Mouse (Mus musculus): ENCODE measurements around the gene 2010111I01Rik. TPM values are rescaled to one million over a fixed set of nuclear protein-coding genes. Genes with fewer than 3 reads are reported as not detected.

Gene 2010111I01Rik
- polyA plus RNA-seq, 1 experiment from 2014 or later = 23.5 TPM

DNA sequence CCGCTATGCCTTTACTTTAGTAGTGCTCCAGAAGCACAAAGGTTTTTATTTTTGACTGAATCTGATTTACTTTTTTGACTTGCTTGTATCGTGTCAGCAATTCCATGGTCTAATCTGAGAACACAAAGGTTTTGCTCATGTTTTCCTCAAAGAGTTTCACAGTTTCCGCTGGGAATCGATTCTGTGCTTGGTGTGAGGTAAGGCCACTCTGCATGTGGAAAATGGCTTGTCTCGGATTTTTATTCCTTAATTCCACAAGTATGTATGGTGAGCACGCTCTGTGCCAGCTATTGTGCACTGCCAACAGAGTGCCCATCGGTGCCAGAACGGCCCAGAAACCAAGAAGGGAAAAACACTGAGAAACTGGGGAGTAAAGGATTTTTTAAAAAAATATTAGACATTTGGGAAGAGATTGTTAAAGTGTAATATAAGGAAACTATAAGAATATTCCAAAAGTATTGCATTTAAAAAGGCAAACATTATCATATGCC is 132.8 kb downstream of the 2010111I01Rik start:
- no peak overlapping the region for H3K9ac ChIP-seq (ENCODE audit: low read length)
- H3K27me3 ChIP-seq (replicated peaks; ENCODE audit: control insufficient read depth, insufficient read depth, low read length) = 0 out of 2 replicates have a peak, but pooled peaks cover 6% of the 10 kb centered on the region
- WGBS = 88% methylated on average over 8 of the region's 8 CpGs
- no peak for DNase-seq (ENCODE audit: low spot score)
- no peaks in the 10 kb centered on the region for H3K36me3 ChIP-seq (ENCODE audit: control insufficient read depth, insufficient read depth, low read length)
- no peak overlapping the region for H3K4me2 ChIP-seq (ENCODE audit: low read length)
- no peak overlapping the region for H3K27ac ChIP-seq (ENCODE audit: low read depth, low read length)
- no peak for ATAC-seq
- no peak overlapping the region for H3K4me3 ChIP-seq (ENCODE audit: low read depth, low read length)
- H3K4me1 ChIP-seq (ENCODE audit: control insufficient read depth, insufficient read depth, low read length) = 0 out of 2 replicates have a peak, but pooled peaks cover 4% of the 10 kb centered on the region
- H3K9me3 ChIP-seq (replicated peaks; ENCODE audit: control insufficient read depth, low read length) = no peaks in the 10 kb centered on the region

DNA sequence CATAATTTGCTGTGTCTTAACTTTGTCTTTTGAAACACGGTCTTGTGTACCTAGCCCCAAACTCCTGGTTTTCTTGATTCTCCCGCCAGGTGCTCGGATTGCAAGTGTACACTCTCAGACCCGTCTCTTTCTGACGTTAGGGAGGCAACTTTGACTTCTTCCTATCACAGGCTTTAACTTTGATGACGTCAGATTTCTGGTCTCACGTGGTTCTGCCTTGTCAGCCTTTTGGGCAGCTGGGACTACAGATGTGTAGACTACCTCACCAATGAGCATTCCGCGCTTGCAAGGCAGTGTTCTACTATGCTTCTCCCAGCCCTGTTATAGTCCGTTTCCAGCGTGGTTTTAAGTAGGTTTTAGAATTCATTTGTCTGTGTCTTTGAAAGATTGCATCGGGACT is 137.1 kb downstream of the 2010111I01Rik start:
- H3K27ac ChIP-seq (ENCODE audit: low read depth, low read length) = no peak overlapping the region
- H3K27me3 ChIP-seq (replicated peaks; ENCODE audit: control insufficient read depth, insufficient read depth, low read length) = 0 out of 2 replicates have a peak, but pooled peaks cover 6% of the 10 kb centered on the region
- 81% methylated on average over 12 of the region's 12 CpGs for WGBS
- H3K4me2 ChIP-seq (ENCODE audit: low read length) = no peak overlapping the region
- no peaks in the 10 kb centered on the region for H3K36me3 ChIP-seq (ENCODE audit: control insufficient read depth, insufficient read depth, low read length)
- H3K4me1 ChIP-seq (ENCODE audit: control insufficient read depth, insufficient read depth, low read length) = no peaks in the 10 kb centered on the region
- DNase-seq (ENCODE audit: low spot score) (no peak), ATAC-seq (no peak)
- no peak overlapping the region for H3K4me3 ChIP-seq (ENCODE audit: low read depth, low read length)
- H3K9me3 ChIP-seq (replicated peaks; ENCODE audit: control insufficient read depth, low read length) = no peaks in the 10 kb centered on the region
- H3K9ac ChIP-seq (ENCODE audit: low read length) = no peak overlapping the region

DNA sequence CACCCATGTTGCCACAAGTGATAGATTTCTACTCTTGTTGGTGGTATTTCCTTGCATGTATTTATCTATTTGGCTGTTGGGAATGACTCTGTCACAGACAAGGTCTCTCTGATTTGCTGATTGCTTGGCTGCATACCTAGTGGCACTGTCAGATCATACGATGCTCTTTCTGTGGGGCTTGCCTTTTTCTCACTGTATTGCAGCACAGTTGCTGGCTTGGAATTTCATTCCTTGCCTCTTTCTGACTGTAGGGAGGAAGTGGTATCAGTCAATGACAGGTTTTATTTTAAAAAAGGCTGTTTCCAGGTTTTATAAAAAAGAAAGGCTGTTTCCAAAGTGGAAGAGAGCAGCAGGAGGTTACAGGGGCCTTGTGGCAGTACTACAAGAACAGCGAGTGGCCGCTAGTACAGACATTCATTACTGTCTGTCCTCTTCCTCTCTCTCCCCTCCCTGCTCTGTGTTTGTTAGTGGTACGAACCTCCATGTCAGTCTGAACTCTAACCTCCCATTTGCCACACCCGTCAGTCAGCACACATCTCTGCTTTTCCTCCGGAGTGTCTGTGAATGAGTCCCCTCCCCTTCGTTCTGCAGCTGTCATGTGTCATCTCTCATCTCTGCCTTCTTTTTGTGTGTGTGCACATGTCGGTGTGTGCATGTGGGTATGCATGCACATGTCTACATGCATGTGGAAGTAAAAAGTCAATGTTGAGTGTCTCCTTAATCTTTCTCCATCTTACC is 138.3 kb downstream of the 2010111I01Rik start:
- H3K4me1 ChIP-seq (ENCODE audit: control insufficient read depth, insufficient read depth, low read length) = no peaks in the 10 kb centered on the region
- no peak overlapping the region for H3K4me3 ChIP-seq (ENCODE audit: low read depth, low read length)
- H3K27ac ChIP-seq (ENCODE audit: low read depth, low read length) = no peak overlapping the region
- 0 out of 2 replicates have a peak, but pooled peaks cover 5% of the 10 kb centered on the region for H3K27me3 ChIP-seq (replicated peaks; ENCODE audit: control insufficient read depth, insufficient read depth, low read length)
- 80% methylated on average over 8 of the region's 8 CpGs for WGBS
- H3K9me3 ChIP-seq (replicated peaks; ENCODE audit: control insufficient read depth, low read length) = no peaks in the 10 kb centered on the region
- DNase-seq (ENCODE audit: low spot score) (no peak), ATAC-seq (no peak)
- H3K36me3 ChIP-seq (ENCODE audit: control insufficient read depth, insufficient read depth, low read length) = no peaks in the 10 kb centered on the region
- H3K9ac ChIP-seq (ENCODE audit: low read length) = no peak overlapping the region
- H3K4me2 ChIP-seq (ENCODE audit: low read length) = no peak overlapping the region

DNA sequence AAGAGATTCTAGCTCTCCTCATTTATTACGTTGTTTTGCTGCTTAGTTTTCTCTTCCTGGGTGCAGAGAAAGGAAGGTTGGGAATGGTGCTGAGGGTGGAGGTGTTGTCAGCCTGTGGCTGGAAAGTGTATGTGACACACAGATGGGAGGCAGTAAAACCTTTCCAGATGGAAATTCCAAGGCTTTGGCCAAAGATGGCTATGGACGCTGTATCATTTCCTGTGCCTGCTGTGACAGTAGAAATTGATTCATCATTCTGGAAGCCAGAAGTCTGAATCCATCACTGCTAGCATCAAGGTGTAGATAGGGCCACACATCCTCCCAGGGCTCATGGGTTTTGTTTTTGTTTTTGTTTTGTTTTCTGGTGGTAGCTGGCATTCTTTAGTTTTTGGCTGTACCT is 141.9 kb downstream of the 2010111I01Rik start:
- H3K36me3 ChIP-seq (ENCODE audit: control insufficient read depth, insufficient read depth, low read length) = no peaks in the 10 kb centered on the region
- H3K4me3 ChIP-seq (ENCODE audit: low read depth, low read length) = no peak overlapping the region
- no peak overlapping the region for H3K4me2 ChIP-seq (ENCODE audit: low read length)
- ATAC-seq = no peak
- H3K27me3 ChIP-seq (replicated peaks; ENCODE audit: control insufficient read depth, insufficient read depth, low read length) = no peaks in the 10 kb centered on the region
- WGBS = 95% methylated on average over 2 of the region's 2 CpGs
- no peak for DNase-seq (ENCODE audit: low spot score)
- no peaks in the 10 kb centered on the region for H3K4me1 ChIP-seq (ENCODE audit: control insufficient read depth, insufficient read depth, low read length)
- H3K9me3 ChIP-seq (replicated peaks; ENCODE audit: control insufficient read depth, low read length) = no peaks in the 10 kb centered on the region
- H3K9ac ChIP-seq (ENCODE audit: low read length) = no peak overlapping the region
- no peak overlapping the region for H3K27ac ChIP-seq (ENCODE audit: low read depth, low read length)

DNA sequence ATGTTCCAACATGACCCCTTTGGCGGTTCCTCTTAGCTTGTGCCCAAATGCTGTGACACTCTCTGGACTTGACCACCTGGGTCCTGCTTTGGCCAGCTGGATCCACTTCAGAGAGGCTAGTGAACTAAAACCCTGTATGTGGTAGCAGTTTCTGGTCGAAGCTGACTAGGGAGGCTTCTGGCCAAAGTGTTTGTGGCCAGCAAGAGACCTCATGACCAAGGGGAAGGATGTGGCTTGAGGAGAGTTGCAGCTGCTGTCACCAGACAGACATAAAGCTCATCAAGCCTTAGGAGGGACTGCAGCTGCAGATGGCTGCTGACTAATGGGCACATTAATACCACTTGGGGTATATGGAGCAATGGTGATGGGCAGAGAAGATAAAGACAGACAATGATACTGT is 143.9 kb downstream of the 2010111I01Rik start:
- Histone ChIP-seq H3K9ac (ENCODE audit: low read length) (no peak overlapping the region), H3K9me3 (replicated peaks; ENCODE audit: control insufficient read depth, low read length) (no peaks in the 10 kb centered on the region), H3K36me3 (ENCODE audit: control insufficient read depth, insufficient read depth, low read length) (no peaks in the 10 kb centered on the region), H3K4me1 (ENCODE audit: control insufficient read depth, insufficient read depth, low read length) (0 out of 2 replicates have a peak, but pooled peaks cover 3% of the 10 kb centered on the region), H3K4me2 (ENCODE audit: low read length) (no peak overlapping the region), H3K4me3 (ENCODE audit: low read depth, low read length) (no peak overlapping the region), H3K27ac (ENCODE audit: low read depth, low read length) (no peak overlapping the region), H3K27me3 (replicated peaks; ENCODE audit: control insufficient read depth, insufficient read depth, low read length) (no peaks in the 10 kb centered on the region)
- ATAC-seq = no peak
- 68% methylated on average over 2 of the region's 2 CpGs for whole genome bisulfite sequencing
- no peak for DNase-seq (ENCODE audit: low spot score)

DNA sequence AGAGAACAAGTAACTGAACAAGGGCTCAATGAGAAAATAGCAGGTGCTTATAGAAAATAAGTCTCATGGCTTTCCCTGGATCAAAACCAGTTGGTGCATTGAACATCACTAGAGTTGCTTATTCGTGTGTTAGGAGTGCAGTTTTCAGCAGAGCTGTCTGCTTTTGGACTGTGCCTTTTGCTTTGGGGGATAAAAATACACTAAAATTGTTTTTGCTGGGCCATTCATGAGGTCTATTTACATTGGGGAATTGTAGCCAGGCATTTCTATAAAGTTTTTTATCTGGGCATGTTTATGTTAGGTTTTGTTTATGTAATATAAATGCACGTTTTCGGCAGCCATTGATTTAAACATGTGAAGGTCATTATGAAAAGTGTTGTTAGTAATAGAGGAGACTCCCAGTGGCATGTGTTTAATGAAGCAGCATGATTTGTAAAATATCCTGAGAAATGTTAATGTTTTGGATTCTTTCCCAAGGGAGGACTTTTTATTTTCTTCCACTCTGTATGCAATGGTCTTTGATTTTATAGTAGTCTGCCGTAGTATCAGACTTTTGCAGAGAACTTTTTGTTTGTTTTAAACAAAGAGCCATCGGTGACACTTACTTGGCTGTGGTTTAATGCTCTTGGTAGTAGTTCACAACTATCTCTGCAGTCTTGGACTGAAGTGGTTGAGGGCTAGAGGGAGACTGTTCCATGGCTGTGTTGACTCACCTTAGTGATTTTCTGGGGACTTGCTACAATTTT is 146.8 kb downstream of the 2010111I01Rik start:
- H3K4me1 ChIP-seq (ENCODE audit: control insufficient read depth, insufficient read depth, low read length) = 0 out of 2 replicates have a peak, but pooled peaks cover 5% of the 10 kb centered on the region
- ATAC-seq = no peak
- WGBS = 64% methylated on average over 5 of the region's 5 CpGs
- no peaks in the 10 kb centered on the region for H3K36me3 ChIP-seq (ENCODE audit: control insufficient read depth, insufficient read depth, low read length)
- H3K9ac ChIP-seq (ENCODE audit: low read length) = no peak overlapping the region
- no peaks in the 10 kb centered on the region for H3K9me3 ChIP-seq (replicated peaks; ENCODE audit: control insufficient read depth, low read length)
- H3K27me3 ChIP-seq (replicated peaks; ENCODE audit: control insufficient read depth, insufficient read depth, low read length) = no peaks in the 10 kb centered on the region
- no peak overlapping the region for H3K4me2 ChIP-seq (ENCODE audit: low read length)
- no peak overlapping the region for H3K4me3 ChIP-seq (ENCODE audit: low read depth, low read length)
- peak; percentile 2 for DNase-seq (ENCODE audit: low spot score)
- no peak overlapping the region for H3K27ac ChIP-seq (ENCODE audit: low read depth, low read length)

GRCm38 (mm10) chr13:63112043-63112597 is 147.4 kb downstream of the 2010111I01Rik start:
- Histone ChIP-seq H3K4me2 (ENCODE audit: low read length) (no peak overlapping the region), H3K36me3 (ENCODE audit: control insufficient read depth, insufficient read depth, low read length) (no peaks in the 10 kb centered on the region), H3K9ac (ENCODE audit: low read length) (no peak overlapping the region), H3K9me3 (replicated peaks; ENCODE audit: control insufficient read depth, low read length) (no peaks in the 10 kb centered on the region), H3K4me3 (ENCODE audit: low read depth, low read length) (no peak overlapping the region), H3K27me3 (replicated peaks; ENCODE audit: control insufficient read depth, insufficient read depth, low read length) (no peaks in the 10 kb centered on the region), H3K4me1 (ENCODE audit: control insufficient read depth, insufficient read depth, low read length) (0 out of 2 replicates have a peak, but pooled peaks cover 5% of the 10 kb centered on the region), H3K27ac (ENCODE audit: low read depth, low read length) (no peak overlapping the region)
- no peak for DNase-seq (ENCODE audit: low spot score)
- ATAC-seq = no peak
- 50% methylated on average over 4 of the region's 4 CpGs for WGBS

- no peak overlapping the region for H3K27ac ChIP-seq (ENCODE audit: low read depth, low read length)
- no peak overlapping the region for H3K4me3 ChIP-seq (ENCODE audit: low read depth, low read length)
- H3K9ac ChIP-seq (ENCODE audit: low read length) = no peak overlapping the region
- 32% methylated on average over 10 of the region's 10 CpGs for WGBS
- H3K36me3 ChIP-seq (ENCODE audit: control insufficient read depth, insufficient read depth, low read length) = no peaks in the 10 kb centered on the region
- 0 out of 2 replicates have a peak, but pooled peaks cover 5% of the 10 kb centered on the region for H3K4me1 ChIP-seq (ENCODE audit: control insufficient read depth, insufficient read depth, low read length)
- ATAC-seq (no peak), DNase-seq (ENCODE audit: low spot score) (peak; percentile 41)
- H3K9me3 ChIP-seq (replicated peaks; ENCODE audit: control insufficient read depth, low read length) = no peaks in the 10 kb centered on the region
- no peak overlapping the region for H3K4me2 ChIP-seq (ENCODE audit: low read length)
- no peaks in the 10 kb centered on the region for H3K27me3 ChIP-seq (replicated peaks; ENCODE audit: control insufficient read depth, insufficient read depth, low read length)
Observed at GRCm38 (mm10) chr13:63112598-63113372, 148.1 kb downstream of the 2010111I01Rik start.

Measured in forebrain, embryonic 14.5 days (tissue).